Mouse (Mus musculus): ENCODE results near the gene Pstpip1. TPM values are rescaled to one million over a fixed set of nuclear protein-coding genes. Genes with fewer than 3 reads are reported as not detected.

The Pstpip1 gene
- total RNA-seq, 1 experiment from 2014 or later: 190 TPM

GRCm38 (mm10) chr9:56100041-56100522 lies 10.3 kb downstream of the Pstpip1 start:
- peak; percentile 37 for ATAC-seq (replicated peaks; ENCODE audit: insufficient number of reproducible peaks, low FRiP score, low TSS enrichment, poor library complexity, severe bottlenecking)

- ATAC-seq (replicated peaks; ENCODE audit: insufficient number of reproducible peaks, low FRiP score, low TSS enrichment, poor library complexity, severe bottlenecking): no peak
Measured at GRCm38 (mm10) chr9:56101022-56101421, 11.3 kb downstream of the Pstpip1 start.

DNA sequence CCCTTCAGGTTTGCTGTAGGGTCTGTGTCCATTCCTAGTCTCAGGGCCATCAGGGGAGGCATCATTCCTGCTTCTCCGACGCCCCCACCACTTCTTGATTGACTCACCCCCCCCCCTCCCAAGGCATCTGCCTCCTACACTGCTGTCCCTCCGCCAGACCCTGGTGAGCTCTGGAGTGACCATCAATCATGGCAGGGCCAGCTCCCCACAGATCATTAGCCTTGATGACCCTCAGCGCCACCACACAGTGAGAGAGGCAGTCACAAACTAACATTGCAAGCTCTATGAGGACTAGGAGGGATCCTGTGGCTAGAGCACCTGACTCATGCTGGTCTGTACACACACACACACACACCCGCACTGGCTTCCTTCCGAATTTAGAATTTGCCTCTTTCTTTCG lies 15.2 kb downstream of the Pstpip1 start:
- ATAC-seq (replicated peaks; ENCODE audit: insufficient number of reproducible peaks, low FRiP score, low TSS enrichment, poor library complexity, severe bottlenecking): no peak

GRCm38 (mm10) chr9:56106274-56107072 lies 16.7 kb downstream of the Pstpip1 start:
- no peak for ATAC-seq (replicated peaks; ENCODE audit: insufficient number of reproducible peaks, low FRiP score, low TSS enrichment, poor library complexity, severe bottlenecking)

GRCm38 (mm10) chr9:56107527-56107926 lies 17.8 kb downstream of the Pstpip1 start:
- ATAC-seq (replicated peaks; ENCODE audit: insufficient number of reproducible peaks, low FRiP score, low TSS enrichment, poor library complexity, severe bottlenecking): no peak

DNA sequence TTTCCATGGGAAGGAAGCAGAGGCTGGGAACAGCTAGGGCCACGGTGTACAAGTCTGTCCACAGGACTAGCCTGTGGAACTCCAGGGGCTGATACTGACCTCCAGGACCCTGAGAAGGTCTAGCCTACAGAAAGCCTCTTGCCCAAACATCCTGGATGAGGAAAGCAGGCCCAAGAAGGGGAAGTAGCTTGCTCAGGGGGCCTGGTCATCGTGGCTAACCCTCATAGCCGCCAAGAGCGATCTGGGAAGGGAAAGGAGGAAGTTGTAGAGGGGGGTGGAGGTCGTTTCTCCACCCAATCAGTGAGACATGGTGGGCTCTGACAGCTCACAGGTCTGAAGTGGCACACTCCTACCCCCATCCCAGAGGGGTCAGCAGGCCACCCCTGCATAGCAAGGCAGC lies 18.4 kb downstream of the Pstpip1 start:
- peak; percentile 84 for ATAC-seq (replicated peaks; ENCODE audit: insufficient number of reproducible peaks, low FRiP score, low TSS enrichment, poor library complexity, severe bottlenecking)

- ATAC-seq (replicated peaks; ENCODE audit: insufficient number of reproducible peaks, low FRiP score, low TSS enrichment, poor library complexity, severe bottlenecking): no peak
Measured at GRCm38 (mm10) chr9:56118091-56118490, 28.3 kb downstream of the Pstpip1 start.

DNA sequence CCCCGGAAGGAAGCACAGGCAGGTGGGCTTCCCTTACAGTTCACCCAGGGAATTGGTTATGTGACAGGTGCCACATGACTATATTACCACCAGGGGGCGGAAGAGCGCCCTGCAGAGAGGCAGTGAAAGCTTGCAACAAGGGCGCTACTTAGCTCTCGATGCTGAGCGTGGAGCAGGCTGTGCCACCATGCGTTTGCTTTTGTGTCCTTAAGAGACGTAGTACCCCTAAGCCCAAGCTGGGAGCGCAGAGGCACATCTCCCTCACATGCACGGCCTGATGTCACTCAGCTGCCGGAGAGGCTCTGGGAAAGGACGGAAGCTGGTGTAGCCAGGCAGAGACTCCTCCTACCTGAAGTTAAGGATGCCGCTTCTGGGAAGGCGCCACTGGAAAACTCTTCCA lies 28.8 kb downstream of the Pstpip1 start:
- ATAC-seq (replicated peaks; ENCODE audit: insufficient number of reproducible peaks, low FRiP score, low TSS enrichment, poor library complexity, severe bottlenecking): peak; percentile 64

- no peak for ATAC-seq (replicated peaks; ENCODE audit: insufficient number of reproducible peaks, low FRiP score, low TSS enrichment, poor library complexity, severe bottlenecking)
Measured at GRCm38 (mm10) chr9:56119651-56120050, 29.9 kb downstream of the Pstpip1 start.

GRCm38 (mm10) chr9:56121097-56121496 lies 31.3 kb downstream of the Pstpip1 start:
- no peak for ATAC-seq (replicated peaks; ENCODE audit: insufficient number of reproducible peaks, low FRiP score, low TSS enrichment, poor library complexity, severe bottlenecking)

- no peak for ATAC-seq (replicated peaks; ENCODE audit: insufficient number of reproducible peaks, low FRiP score, low TSS enrichment, poor library complexity, severe bottlenecking)
Measured at GRCm38 (mm10) chr9:56122973-56123372, 33.2 kb downstream of the Pstpip1 start.

DNA sequence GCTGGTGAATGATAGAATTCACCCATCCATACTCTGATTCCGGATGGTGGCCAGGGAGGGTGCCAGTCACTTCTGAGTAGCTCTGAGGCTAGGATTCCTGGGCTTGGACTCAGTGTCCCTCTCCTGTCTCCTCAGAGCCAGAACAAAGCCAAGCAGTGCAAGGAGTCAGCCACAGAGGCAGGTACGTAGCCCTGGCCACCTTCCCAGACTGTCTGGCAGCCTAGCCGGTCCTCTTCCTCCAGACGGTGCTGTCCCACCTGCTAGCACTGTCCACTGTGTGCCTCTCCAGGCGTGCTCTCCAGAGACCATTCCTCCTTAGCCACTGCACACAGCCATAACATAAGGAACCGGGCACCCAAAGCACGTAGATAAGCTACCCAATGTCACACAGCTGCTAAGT lies 33.9 kb downstream of the Pstpip1 start:
- ATAC-seq (replicated peaks; ENCODE audit: insufficient number of reproducible peaks, low FRiP score, low TSS enrichment, poor library complexity, severe bottlenecking): no peak

- no peak for ATAC-seq (replicated peaks; ENCODE audit: insufficient number of reproducible peaks, low FRiP score, low TSS enrichment, poor library complexity, severe bottlenecking)
Measured at GRCm38 (mm10) chr9:56124561-56124960, 34.8 kb downstream of the Pstpip1 start.

- no peak for ATAC-seq (replicated peaks; ENCODE audit: insufficient number of reproducible peaks, low FRiP score, low TSS enrichment, poor library complexity, severe bottlenecking)
Measured at GRCm38 (mm10) chr9:56126453-56127173, 36.9 kb downstream of the Pstpip1 start.

- no peak for ATAC-seq (replicated peaks; ENCODE audit: insufficient number of reproducible peaks, low FRiP score, low TSS enrichment, poor library complexity, severe bottlenecking)
Measured at GRCm38 (mm10) chr9:56128331-56128730, 38.6 kb downstream of the Pstpip1 start.

DNA sequence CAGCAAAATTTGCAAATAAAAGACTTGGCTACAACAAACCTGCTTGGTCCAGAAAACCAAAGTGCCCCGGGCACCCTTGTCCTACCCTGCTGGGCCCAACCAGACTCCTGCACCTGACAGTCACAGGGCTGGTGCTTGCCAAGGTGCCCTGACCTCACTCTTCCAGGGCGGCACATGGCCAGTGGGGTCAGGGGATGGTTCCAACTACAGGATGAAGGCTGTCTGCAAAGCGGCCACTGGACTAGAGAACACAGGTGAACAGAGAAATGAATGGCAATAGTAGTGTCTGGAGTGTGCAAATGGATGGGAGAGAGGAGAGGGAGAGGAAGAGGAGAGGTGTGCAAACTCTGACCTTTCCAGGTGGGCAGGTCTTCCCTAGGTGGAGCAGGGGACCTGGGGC lies 40.2 kb downstream of the Pstpip1 start:
- ATAC-seq (replicated peaks; ENCODE audit: insufficient number of reproducible peaks, low FRiP score, low TSS enrichment, poor library complexity, severe bottlenecking): no peak

- ATAC-seq (replicated peaks; ENCODE audit: insufficient number of reproducible peaks, low FRiP score, low TSS enrichment, poor library complexity, severe bottlenecking): no peak
Measured at GRCm38 (mm10) chr9:56130536-56130935, 40.8 kb downstream of the Pstpip1 start.

- no peak for ATAC-seq (replicated peaks; ENCODE audit: insufficient number of reproducible peaks, low FRiP score, low TSS enrichment, poor library complexity, severe bottlenecking)
Measured at GRCm38 (mm10) chr9:56131813-56132525, 42.2 kb downstream of the Pstpip1 start.

- ATAC-seq (replicated peaks; ENCODE audit: insufficient number of reproducible peaks, low FRiP score, low TSS enrichment, poor library complexity, severe bottlenecking): no peak
Measured at GRCm38 (mm10) chr9:56133970-56134369, 44.2 kb downstream of the Pstpip1 start.
